7 mouse cellular contexts compared by ENCODE assay signal in genomic region chr10:111422057-111422456, GRCm38 (mm10). TPM values are rescaled to one million over a fixed set of nuclear protein-coding genes. Genes with fewer than 3 reads are reported as not detected.
DNase-seq lines count a peak whose midpoint lies in the region; ATAC-seq and TF ChIP-seq lines count a peak whose summit lies in the region.

No protein-coding gene starts in this region.

- H3K4me2 ChIP-seq in midbrain, postnatal 0 days (ENCODE audit: low read depth, low read length, poor library complexity, severe bottlenecking): peak overlapping the region; percentile 15; the same call in 1 of the 2 replicates

- DNase-seq in midbrain, postnatal 0 days (ENCODE audit: low spot score): peak; percentile 18
- no peak for DNase-seq in layer of hippocampus, adult 9-11 months
- no peak for DNase-seq in left cerebral cortex, adult 9 months (ENCODE audit: low spot score in 2 of 2)
- DNase-seq in cerebellum, postnatal 25 days: no peak

- peak overlapping the region; percentile 6; the same call in 1 of the 2 replicates for H3K9ac ChIP-seq in ES-Bruce4 (ENCODE audit: low read depth, poor library complexity, severe bottlenecking)
- H3K9ac ChIP-seq in midbrain, postnatal 0 days (replicated peaks; ENCODE audit: low read length, poor library complexity, severe bottlenecking): no peak overlapping the region

- TF ChIP-seq POLR2A in ES-Bruce4 (IDR thresholded peaks at IDR 0.05; ENCODE audit: insufficient read depth, low read length): no peak

- ATAC-seq in activated CD4-positive, CD25-positive, alpha-beta regulatory T cell, adult 4 months: peak; percentile 20
- ATAC-seq in inflammation-experienced regulatory T-cells, adult 6 months: peak; percentile 14
- no peak for ATAC-seq in midbrain, postnatal 0 days (ENCODE audit: low FRiP score)

- H3K27ac ChIP-seq in ES-Bruce4 (ENCODE audit: insufficient read depth, low read length): peak overlapping the region; percentile 25; the same call in 1 of the 2 replicates
- H3K27ac ChIP-seq in midbrain, postnatal 0 days (ENCODE audit: low read depth, low read length): no peak overlapping the region

- H3K4me1 ChIP-seq in ES-Bruce4 (ENCODE audit: control insufficient read depth, insufficient read depth, low read length): peaks cover 9% of the 10 kb centered on the region
- peaks cover 10% of the 10 kb centered on the region; the same call in 1 of the 2 replicates for H3K4me1 ChIP-seq in midbrain, postnatal 0 days (ENCODE audit: insufficient read depth, low read length)

- H3K36me3 ChIP-seq in ES-Bruce4 (ENCODE audit: control insufficient read depth, insufficient read depth, low read length, poor library complexity, severe bottlenecking): no peaks in the 10 kb centered on the region
- no peaks in the 10 kb centered on the region for H3K36me3 ChIP-seq in midbrain, postnatal 0 days (ENCODE audit: insufficient read depth, low read length)

- no peaks in the 10 kb centered on the region for H3K27me3 ChIP-seq in ES-Bruce4 (ENCODE audit: control insufficient read depth, insufficient read depth, low read length, poor library complexity, severe bottlenecking)
- H3K27me3 ChIP-seq in midbrain, postnatal 0 days (ENCODE audit: insufficient read depth, low read length): no peaks in the 10 kb centered on the region

- TF ChIP-seq EP300 in ES-Bruce4 (IDR thresholded peaks at IDR 0.05; ENCODE audit: insufficient read depth, low read depth, low read length): no peak

- 8% methylated on average over 6 of the region's 6 CpGs for WGBS in midbrain, postnatal 0 days

- no peak overlapping the region for H3K4me3 ChIP-seq in ES-Bruce4 (ENCODE audit: low read depth, low read length)
- H3K4me3 ChIP-seq in midbrain, postnatal 0 days (ENCODE audit: low read depth, low read length): no peak overlapping the region

- H3K9me3 ChIP-seq in ES-Bruce4 (replicated peaks; ENCODE audit: control insufficient read depth, insufficient read depth, low read length, poor library complexity, severe bottlenecking): no peaks in the 10 kb centered on the region
- no peaks in the 10 kb centered on the region for H3K9me3 ChIP-seq in midbrain, postnatal 0 days (ENCODE audit: low read length)

- no peak for TF ChIP-seq CTCF in ES-Bruce4 (IDR thresholded peaks at IDR 0.05; ENCODE audit: low read depth, low read length)
- TF ChIP-seq CTCF in midbrain, postnatal 0 days (IDR thresholded peaks at IDR 0.05): no peak

RNA-seq across cellular contexts. Expression of gene Nap1l1, which starts 51.0 kb away (rescaled TPM):
- polyA plus RNA-seq in ES-Bruce4 (2011; ENCODE audit: insufficient read depth, insufficient read length, low read depth, missing spikeins): 1,132 and 1,280 TPM in 2 replicates
- polyA plus RNA-seq in activated CD4-positive, CD25-positive, alpha-beta regulatory T cell, adult 4 months (2017; shearing (Covaris generic)): 100 to 1,000 TPM; 155 to 159 TPM
- 100 to 1,000 TPM; 122 to 256 (median 122) TPM for polyA plus RNA-seq in inflammation-experienced regulatory T-cells, adult 6 months (2017; shearing (Covaris generic))
- total RNA-seq in midbrain, postnatal 0 days (2014; rRNA removed): 57.1 and 83.3 TPM in 2 replicates
- polyA plus RNA-seq in midbrain, postnatal 0 days (2015; fragmentation: Nextera tagmentation; extraction: Ambion mirVana): 160 and 171 TPM in 2 replicates
